Mouse (Mus musculus) small intestine, adult 2 months (tissue): ENCODE results near the gene Slitrk3.

Source experiments
- CTCF ChIP-seq: fragments of 200-500 bp; IDR thresholded peaks from 2 replicates; pipeline ENCODE4 v1.5.1; 2012; ENCODE audit warnings: low read depth, mild to moderate bottlenecking, control low read depth, inconsistent platforms, low read length, moderate library complexity, mixed read lengths; ENCODE audit not compliant: insufficient replicate concordance, insufficient read length; ENCODE audit errors: extremely low read depth
- POLR2A ChIP-seq: fragments of 200-500 bp; IDR thresholded peaks from 2 replicates; pipeline ENCODE4 v1.6.1; 2012; ENCODE audit warnings: low read depth, mild to moderate bottlenecking, control low read depth, inconsistent platforms, low read length, moderate library complexity

DNA sequence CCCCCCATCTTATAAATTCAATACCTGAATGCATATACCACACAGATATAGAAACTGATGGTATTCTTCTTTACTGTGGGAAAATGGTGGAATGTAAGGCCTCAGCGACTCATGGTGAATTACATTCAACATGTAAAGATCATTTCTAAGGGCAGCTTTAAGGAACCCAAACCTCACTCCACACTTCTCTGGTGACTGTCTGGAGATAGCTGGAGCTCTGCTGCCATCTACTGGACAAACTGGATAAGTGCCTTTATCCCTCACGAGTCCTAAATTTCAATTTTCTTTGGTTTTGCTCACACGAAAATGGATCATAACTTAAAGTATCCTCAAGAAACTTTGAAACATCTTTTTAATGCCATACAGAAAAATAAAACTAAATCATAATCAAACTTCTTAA is 11.4 kb downstream of the Slitrk3 start:
- no peak for TF ChIP-seq POLR2A
- TF ChIP-seq CTCF: no peak
